Mouse (Mus musculus): Measurements from ENCODE around the gene Rnf7.

DNA sequence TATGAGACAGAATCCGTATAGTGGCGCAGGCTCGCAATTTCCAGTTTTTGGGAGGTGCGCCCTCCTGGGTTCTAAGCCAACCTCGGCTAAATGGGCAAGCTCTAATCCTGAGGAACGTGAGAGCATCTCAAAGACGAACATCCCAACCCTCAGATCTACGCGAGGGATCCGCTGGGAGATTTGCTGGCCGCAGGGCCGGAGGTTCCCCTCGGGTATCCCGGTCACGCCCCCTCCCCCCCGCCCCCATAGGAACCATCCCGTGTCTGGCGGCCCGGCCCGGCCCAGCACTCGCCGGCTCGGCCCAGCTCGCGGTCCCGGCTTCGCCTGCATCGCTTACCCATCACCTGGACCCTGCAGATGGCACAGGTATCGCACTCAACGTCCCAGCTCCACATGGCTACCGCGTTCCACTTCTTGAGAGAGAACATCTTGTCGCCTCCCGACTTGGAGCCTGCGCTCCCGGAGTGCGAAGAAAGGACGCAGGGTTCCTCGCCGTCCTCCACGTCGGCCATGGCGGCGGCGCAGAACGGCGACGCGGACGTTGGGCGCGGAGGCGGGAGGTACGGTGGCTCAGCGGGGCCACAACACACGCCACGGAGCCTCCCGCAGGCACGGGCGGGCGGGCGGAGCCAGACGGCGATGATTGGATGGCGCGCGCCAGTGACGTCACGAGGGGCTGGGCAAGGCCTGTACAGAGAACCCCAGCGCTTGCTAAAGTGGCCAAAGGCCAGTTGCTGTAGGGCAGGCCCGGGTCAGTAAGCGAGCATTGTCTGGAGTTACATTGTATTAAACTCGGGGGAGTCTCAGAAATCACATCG, at the start of gene Rnf7:
- TF ChIP-seq POLR2A (IDR thresholded peaks at IDR 0.05; ENCODE audit: control insufficient read depth, low read depth, low read length) (peak; percentile 82), CTCF (IDR thresholded peaks at IDR 0.05; ENCODE audit: control insufficient read depth, insufficient read depth, insufficient replicate concordance, low read depth, low read length) (no peak)
